Mouse (Mus musculus): Measurements from ENCODE around the gene Glra1.

Glra1 gene

DNA sequence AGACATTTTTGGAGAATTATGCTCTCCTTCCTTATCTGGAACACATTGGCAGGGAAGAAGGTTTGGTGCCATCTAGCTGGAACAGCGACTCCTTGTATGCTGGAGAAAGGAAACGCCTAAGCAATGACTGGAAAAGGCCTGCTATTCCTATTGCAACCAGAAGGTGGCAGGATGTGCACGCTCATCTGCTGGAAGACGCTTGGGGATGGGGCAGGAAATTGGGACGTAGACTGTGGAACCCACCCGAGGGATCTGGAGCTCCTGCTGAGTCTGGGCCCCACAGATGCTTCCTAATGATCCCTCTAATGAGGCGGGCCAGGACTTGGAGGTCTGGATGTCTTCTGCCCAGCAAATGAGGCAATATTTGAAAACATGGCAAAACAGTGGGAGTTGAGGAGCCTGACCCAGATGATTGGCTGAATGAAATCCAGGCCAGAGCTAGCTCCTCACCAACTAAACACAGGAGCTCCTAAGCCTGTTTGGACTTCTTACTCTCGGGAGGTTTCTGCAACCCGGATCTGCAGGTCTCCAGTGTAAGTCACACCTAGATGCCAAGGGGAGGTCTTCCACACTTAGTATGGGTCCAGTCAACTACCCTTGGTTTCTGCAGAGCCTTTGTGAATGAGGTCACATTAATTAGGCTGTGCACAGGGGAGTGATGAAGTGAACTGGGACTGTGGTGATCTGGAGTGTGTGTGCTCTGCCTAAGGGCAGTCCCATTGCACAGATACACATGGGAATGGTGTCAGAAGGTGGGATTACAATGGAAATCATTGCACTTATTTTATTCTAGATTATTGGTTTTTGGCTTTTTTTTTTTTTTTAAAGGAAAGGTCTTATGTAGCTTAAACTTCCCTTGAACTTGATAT is 89.0 kb downstream of the Glra1 start:
- peak; percentile 12 to 17 for DNase-seq (ENCODE audit: low spot score in 2 of 2)

DNA sequence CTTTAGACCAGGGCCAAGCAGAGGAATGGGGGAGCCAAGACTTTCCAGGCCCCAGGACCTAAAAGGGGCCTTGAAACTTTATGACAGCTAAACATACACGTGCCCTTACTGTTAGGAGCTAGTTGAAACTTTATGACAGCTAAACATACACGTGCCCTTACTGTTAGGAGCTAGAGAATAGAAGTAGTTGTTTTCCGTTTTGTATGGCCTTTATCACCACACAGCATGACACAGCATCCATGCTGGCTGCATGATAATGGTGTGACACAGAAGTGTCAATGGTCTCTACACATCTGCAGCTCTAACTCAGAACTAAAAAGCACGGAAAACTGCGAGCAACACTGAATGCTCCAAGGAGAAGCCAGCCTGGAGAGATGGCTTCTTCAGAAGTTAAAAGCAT is 90.3 kb downstream of the Glra1 start:
- no peak for DNase-seq (ENCODE audit: low spot score in 2 of 2)

DNA sequence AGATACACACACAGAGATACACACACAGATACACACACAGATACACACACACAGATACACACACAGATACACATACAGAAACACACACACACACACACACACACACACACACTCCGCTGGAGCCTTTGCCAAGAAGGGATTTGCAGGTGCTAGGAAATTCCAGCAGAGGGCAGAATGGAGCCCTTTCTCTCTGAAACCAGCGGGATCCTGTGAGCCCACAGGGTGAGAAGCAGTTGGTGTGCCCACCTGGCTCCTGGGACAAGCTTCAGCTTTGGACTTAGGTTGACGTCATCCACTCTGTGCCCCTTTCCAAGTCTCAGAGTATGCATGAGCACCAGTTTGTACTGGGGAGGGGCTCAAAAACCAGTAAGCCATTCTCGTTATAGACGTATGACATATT is 96.6 kb downstream of the Glra1 start:
- no peak for DNase-seq (ENCODE audit: low spot score in 2 of 2)

DNA sequence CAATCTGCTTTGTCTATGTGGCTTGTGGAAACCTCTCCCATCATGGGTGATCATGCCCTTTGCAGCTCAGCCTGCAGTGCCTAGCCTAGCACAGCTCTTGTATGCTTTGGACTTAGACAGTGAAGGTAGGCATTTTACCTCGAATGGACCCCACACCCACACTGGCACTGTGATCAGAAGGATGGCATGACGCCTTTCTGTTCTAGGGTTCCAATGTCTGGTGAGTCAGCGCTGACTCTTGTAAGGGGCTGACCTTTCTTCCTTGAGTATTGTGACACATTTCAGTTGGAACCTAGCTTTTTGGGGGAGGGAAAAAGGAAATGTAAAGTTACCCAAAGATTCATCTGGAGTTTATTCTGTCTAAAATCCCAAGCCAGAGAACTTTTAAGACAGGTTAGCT is 102.5 kb downstream of the Glra1 start:
- no peak for DNase-seq (ENCODE audit: low spot score in 2 of 2)

DNA sequence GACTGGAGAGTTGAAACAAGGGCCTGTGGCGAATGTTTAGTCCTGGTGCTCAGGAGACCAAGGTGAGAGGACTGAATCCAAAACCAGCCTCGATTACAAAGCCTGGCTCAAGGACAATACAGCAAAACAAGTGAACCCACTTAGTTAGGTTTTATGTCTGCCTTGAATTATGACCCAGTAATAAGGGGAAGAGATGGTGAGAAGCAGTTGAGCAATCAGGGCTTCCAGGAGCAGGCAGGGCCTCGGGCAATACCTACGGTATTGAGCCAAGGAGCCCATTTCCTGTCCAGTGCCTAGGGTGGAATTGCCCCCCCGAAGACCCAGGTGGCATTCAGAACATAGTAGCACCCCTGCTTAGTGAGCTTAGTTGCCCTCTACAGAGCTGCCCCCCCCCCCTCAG is 105.1 kb downstream of the Glra1 start:
- no peak for DNase-seq (ENCODE audit: low spot score in 2 of 2)

DNA sequence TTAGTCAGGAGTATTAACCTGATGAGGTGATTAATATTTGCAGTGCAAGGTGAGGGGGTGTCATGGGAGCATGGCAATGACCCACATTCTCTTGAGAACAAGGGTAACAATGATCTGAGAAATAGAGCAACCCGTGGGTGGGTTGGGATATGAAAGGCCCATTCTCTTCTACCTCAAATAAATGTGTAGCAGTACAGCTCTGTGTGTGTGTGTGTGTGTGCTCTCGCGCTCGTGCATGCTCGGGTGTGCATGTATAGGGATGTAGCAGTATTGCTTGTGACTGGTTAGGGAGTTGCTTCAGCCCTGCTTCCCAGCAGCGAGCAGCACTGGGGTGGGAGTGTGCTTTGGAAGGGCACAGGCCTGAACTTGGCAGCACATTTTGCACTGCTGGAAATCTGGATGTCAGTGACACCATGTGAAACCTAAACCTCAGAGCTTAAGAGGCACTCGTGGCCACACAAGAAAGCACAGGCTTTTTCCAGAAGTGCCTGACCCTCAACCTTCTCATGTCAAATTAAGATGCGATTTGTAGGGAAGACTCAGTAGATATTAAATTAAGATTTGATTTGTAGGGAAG is 106.0 kb downstream of the Glra1 start:
- no peak for DNase-seq (ENCODE audit: low spot score in 2 of 2)

DNA sequence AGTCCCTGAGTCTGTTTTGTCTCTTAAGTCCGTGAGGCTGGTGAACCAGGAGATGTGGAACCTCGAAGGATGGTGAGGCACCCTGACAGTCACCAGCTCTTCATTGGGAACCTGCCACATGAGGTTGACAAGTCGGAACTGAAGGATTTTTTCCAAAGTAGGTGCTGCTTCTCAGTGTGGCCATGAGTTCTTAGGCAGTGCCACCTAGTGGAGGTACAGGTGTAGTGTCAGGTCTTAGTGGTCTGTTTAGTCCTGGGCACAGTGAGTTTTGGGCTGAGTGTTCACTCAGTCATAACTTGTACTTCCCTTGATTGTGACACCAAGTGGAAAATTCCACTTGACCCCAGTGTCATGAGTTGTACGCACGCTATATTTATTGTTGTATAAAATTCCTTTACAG is 110.1 kb downstream of the Glra1 start:
- DNase-seq (ENCODE audit: low spot score in 2 of 2), result peak; percentile 20 to 31

DNA sequence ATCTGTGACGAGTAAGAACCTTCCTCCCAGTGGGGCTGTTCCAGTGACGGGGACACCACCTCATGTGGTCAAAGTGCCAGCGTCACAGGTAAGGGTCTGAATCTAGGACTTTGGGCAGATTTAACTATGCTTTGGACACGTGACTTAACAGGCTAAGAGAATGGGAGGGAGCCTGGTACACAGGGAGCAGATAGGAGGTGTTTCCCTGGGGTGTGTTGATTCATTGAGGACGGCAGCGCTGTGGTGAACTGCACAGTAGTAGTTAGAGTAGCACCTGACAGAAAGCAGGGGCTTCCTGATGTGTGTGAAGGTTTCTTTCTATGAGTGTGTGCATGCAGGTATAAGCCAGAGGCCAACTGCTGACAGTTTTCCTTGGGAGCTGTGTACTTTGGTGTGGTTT is 111.8 kb downstream of the Glra1 start:
- no peak for DNase-seq (ENCODE audit: low spot score in 2 of 2)

DNA sequence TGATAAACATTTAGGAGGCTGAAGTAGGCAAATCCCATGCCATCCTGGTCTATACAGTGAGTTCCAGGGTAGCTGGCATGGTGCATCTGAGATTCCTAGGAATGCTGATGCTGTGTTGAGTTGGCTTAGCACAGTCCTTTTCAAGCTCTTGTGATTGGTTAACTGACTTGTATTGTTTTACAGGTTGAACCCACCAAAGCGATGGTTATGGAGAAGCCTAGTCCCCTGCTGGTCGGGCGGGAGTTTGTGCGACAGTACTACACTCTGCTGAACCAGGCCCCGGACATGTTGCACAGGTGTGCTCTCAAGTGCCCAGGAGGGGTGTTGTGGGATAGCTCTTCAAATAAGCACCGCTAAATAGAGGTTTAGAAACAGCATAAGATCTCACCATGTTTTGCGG is 122.6 kb downstream of the Glra1 start:
- DNase-seq (ENCODE audit: low spot score in 2 of 2), result no peak

DNA sequence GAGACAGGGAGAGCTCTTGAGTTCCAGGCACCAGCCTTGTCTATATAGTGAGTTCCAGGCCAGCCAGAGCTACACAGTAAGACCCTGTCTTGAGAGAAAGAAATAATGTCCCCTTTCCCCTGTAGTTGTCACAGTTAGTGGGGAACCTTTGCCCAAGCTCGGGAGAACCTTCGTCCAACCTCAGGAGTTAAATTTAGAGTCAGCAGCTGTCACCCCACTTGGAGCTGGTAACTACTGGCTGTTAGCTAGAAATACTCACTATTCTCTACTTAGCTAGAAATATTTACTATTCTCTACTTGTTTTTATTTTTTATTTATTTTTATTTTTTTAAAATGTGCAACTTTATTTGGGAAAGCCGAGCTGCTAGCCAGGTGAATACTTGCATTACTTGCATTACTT is 134.8 kb downstream of the Glra1 start:
- DNase-seq (ENCODE audit: low spot score in 2 of 2), result no peak

DNA sequence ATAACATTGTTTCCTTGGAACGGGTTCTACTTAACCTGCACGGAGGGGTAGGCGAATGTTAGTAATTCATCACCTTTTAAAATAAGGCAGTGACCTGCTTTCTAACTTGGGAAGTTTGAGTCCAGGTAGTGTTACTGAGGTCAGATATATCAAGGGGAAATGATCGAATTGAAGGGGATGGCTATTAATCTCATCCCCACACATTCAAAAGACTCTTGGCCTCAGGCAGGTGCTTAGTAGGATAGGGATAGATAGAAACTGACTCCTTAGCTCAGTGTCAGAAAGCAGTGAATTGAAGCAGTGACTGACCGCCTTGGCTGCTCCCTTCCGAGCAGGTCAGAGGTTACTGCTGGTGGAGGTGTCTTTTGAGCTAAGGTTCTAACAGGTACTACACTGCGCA is 136.5 kb downstream of the Glra1 start:
- DNase-seq (ENCODE audit: low spot score in 2 of 2), result no peak

DNA sequence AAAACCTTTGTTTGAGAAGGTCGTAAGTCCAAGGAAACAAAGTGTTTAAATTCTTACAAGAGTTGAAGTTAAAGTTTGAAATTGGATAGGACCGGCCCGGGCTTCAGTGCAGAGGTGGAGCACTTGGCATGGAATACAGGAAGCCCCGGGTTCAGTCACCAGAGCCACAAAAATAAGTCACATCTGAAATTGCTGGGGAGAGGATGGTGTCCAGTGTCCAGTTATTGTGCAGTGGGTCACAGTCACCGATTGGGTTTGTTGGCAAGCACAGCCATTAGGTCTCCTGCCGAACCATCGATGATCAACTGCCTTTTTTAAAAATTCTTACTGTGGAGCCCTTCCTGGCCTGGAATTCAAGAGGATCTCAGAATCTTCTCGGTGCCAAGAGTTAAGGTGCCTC is 137.2 kb downstream of the Glra1 start:
- peak in 1 of 2 experiments; percentile 17 for DNase-seq (ENCODE audit: low spot score in 2 of 2)

DNA sequence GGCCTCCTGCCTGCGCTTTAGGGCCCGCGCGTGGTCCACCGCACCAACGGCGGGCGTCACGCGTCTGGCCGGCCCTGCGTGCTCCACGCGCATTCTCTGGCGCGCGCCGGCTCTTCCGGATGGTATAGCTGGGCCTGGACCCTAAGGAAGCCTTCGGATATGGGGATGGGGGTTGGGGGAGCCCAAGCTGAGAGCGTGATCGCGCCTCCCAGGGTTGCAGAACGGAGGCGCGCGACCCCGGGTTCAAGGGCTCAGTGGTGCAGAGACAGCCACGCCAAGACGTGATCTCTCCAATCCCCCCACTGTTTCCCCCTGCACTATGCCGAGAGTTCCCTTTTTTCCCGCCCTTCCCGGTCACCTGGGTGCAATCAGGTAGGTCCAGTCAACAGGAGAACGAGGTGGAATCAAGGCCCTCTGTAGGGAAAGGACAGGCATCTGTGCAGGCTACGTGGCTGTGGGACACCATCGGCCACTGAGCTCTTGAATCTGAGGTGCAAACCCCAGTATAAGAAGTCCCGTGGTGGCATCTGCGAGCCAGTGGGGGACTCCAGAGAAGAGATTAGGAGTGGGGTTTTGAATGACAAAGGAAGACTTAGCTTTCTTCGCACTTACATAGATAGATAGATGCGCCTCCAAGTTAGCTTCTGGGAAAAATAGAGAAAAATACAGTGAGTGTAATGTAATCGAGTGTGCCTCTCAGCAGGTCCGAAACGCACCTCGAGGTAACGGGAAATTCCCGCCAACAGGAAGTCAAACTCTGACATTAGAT is 137.9 kb downstream of the Glra1 start:
- peak; percentile 35 for DNase-seq (ENCODE audit: low spot score in 2 of 2)

DNA sequence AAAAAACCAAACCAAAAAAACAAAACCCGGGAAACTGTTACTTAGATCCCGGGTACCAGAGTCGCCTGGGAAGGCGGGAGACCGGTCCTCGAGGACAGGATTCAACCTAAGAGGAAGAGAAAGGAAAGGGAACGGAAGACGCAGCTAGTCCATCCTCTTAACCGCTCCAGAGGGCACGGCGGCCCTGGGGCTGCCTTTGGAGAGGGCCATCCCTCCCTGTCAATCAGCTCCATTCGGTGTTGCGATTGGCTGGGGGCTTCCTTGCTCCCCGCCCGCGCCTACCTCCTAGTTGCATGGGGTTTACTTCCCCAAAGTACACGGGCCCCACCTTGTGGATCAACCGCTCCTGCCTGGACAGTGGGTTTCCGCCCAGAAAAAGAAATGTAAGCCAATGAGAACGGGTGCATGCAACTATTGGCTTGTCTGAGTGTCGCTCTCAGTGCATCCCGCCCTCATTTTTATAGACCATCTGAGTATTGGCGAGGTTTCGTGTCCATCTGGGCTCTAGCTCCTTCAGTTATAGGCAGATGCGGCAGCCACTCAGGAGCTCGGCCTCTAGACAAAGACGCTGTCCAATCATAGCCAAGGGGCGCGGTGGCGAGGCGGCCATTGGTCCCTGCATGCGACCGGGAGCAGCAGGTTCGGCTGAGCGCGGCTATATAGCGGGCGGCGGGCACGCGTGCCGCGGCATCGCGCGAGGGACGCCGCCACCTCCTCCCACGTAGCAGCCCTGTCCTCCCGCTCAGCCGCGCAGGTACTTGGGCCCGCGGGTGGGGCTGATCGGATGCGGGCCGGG is 138.8 kb downstream of the Glra1 start, which contains the start of gene G3bp1:
G3bp1 (plus strand) TSS at position 638 of the 796 bp plus-strand sequence.
- DNase-seq (ENCODE audit: low spot score in 2 of 2), result peak; percentile 99

DNA sequence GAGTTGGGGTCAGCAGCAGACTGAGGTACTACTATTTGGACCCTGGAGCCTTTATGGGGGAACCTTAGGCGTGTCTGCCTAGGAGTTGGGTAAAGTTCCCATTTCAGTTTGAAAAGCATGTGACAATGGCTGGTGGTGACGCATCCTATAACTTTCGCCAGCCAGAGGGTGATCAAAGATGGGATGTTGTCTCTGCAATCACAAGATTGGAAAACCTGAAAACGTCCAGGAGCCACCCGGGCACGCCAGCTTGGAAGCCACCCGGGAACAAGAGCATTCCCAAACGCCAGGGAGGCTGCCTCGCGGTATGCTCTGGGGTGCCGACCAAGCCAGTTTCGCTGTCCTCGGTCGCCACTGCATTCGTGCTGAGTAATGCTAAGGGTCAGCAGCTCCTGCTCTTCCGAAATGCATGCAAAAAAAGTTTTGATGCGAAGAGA is 139.4 kb downstream of the Glra1 start:
- DNase-seq (ENCODE audit: low spot score in 2 of 2), result no peak

DNA sequence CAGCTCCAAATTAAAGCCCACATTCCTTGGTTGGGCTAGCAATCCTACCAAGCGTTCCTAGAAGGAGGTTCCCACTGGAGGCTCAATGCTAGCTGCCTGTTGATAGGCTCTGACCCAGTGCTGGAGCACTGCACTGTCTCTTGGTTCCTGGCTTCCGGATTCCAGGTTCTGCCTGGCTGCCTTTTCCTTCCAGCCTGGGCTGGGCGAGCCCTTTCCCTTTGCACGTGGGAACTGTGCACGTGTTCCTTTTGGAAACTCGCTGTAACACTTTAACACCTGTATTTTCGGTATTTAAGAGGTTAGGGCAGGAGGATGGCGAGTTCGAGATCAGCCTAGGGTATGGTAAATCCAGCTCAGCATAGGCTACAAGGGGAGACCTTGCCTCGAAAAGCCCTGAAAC is 140.0 kb downstream of the Glra1 start:
- no peak for DNase-seq (ENCODE audit: low spot score in 2 of 2)

DNA sequence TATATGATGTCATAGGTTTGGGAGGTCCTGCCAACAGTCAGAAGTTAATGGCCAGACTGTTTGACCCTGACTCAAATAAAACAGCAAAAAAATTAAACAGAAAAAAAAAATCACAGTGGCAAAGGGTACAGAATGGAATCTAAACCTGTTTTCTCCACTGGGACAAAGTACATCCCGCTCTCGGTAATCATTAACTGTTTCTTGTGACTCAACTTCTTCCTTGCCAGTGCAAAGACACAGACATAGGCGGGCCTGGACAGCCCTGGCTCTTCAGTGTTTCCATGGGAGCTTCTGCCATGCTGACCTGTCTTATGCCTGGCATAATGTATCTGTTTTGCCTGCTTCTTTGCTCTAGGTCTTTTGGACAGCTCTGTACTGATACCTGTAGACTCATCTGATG is 142.8 kb downstream of the Glra1 start:
- no peak for DNase-seq (ENCODE audit: low spot score in 2 of 2)

DNA sequence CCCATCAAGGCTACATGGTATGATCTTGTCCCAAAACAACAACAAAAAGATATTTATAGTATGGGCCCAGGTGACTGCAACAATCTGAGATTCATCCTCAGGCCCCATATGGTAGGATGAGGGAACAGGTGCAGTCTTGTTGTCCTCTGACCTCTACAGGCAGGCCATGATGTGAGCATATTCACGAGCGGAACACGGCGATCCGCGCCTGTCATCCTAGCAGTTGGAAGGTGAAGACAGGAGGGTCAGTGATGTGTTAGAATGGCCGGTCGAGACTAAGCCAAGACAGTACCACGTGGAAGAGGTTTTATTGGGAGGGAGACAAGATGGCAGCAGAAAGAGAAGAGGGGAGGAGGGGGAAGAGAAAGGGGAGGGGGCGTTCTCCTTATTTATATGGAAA is 143.3 kb downstream of the Glra1 start:
- no peak for DNase-seq (ENCODE audit: low spot score in 2 of 2)

Data from natural killer cell, adult 2 months (primary cell).